Mouse (Mus musculus): Measurements from ENCODE around the gene Psmb3.

DNA sequence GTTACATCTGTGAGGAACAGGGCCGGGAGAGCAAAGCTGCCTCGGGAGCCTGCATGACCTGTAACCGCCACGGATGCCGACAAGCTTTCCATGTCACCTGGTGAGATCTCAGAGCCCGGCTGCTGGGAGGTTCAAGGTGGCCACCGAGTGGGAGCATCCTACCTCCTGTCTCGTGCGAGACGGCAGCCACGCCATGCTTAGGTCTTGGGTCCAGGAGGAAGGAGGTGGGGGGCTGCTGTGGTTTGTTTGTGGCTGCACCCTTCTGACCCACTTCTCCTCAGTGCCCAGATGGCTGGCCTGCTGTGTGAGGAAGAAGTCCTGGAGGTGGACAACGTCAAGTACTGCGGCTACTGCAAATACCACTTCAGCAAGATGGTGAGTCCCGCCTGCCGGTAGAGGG lies 36.4 kb upstream of the Psmb3 start:
- TF ChIP-seq CTCF (IDR thresholded peaks at IDR 0.05; ENCODE audit: low read depth, low read length) (no peak), POLR2AphosphoS5 (IDR thresholded peaks at IDR 0.05; ENCODE audit: insufficient replicate concordance, low read depth, low read length) (no peak), TAL1 (conservative IDR thresholded peaks at IDR 0.05; ENCODE audit: low read depth, low read length) (no peak), GATA1 (IDR thresholded peaks at IDR 0.05; ENCODE audit: borderline replicate concordance, low read length) (no peak)
